Mouse (Mus musculus): Measurements from ENCODE around the gene Shisa9. TPM values are rescaled to one million over a fixed set of nuclear protein-coding genes. Genes with fewer than 3 reads are reported as not detected.
A peak's percentile ranks its signal among the peaks of the same experiment; 100 is the strongest.

Shisa9 gene
- total RNA-seq, 2 experiments from 2014 or later: 37.3 to 47.8 TPM

GRCm38 (mm10) chr16:12040935-12041334 lies 57.0 kb downstream of the Shisa9 start:
- DNase-seq (ENCODE audit: low spot score in 2 of 2): peak; percentile 22 to 48

GRCm38 (mm10) chr16:12052051-12052450 lies 68.1 kb downstream of the Shisa9 start:
- no peak for DNase-seq (ENCODE audit: low spot score in 2 of 2)

DNA sequence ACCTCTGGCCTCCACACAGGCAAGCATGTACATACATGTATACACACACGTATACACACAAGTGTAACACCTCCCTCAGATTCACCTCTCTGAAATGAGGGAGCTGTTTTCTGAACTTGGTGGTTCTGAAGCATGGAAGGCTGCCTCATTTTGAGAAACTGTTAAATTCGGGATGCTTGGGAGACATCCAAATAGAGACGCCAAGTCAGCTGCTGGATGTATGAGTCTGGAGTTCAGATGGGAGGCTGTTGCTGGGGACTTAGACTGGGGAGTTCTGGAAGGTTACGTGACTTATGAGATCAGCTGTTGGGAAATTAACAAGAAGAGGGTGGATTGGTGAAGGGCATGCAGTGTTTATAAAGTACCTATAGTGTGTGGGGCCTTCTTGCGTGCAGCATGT lies 88.7 kb downstream of the Shisa9 start:
- no peak for DNase-seq (ENCODE audit: low spot score in 2 of 2)

GRCm38 (mm10) chr16:12076270-12076669 lies 92.4 kb downstream of the Shisa9 start:
- no peak for DNase-seq (ENCODE audit: low spot score in 2 of 2)

- DNase-seq (ENCODE audit: low spot score in 2 of 2): no peak
Measured at GRCm38 (mm10) chr16:12076700-12077099, 92.8 kb downstream of the Shisa9 start.

DNA sequence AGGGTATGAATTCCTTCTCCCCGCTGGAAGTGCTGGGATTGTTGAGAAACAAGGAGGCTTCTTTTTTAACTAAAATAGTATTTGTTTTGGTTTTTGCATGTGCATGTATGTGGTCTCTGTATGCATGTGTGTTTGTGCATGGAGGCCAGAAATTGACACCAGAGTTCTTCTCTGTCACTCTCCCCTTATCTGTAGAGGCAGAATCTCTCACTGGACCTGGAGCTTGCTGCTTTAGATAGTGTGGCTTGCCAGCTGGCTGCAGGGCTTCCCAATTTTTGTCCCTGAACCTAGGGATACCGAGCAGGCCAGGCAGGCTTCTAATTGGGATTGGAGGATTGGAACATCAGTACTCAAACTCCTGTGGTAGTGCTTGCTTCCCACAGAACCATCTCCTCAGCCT lies 99.2 kb downstream of the Shisa9 start:
- DNase-seq (ENCODE audit: low spot score in 2 of 2): no peak

- DNase-seq (ENCODE audit: low spot score in 2 of 2): peak in 1 of 2 experiments; percentile 50
Measured at GRCm38 (mm10) chr16:12090604-12091235, 106.8 kb downstream of the Shisa9 start.

DNA sequence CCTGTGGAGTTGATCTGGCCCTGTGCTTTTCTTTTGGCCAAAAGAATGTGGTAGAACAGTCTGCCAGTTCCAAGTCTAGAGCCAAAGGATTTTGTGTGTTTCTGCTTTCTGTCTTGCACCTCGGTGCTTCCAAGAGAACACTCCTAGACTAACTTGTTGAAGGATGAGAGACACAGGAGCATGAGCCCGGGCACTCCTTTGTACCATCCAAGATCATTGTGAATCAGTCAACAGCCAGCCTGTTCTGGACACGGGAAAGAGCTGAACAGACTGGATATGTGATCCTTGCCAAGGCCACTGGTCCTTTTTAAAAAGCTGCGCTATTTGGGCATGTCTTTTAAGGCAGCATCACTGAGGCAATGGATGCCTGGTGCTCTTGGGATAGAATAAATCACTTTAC lies 109.3 kb downstream of the Shisa9 start:
- no peak for DNase-seq (ENCODE audit: low spot score in 2 of 2)

GRCm38 (mm10) chr16:12094784-12095315 lies 110.9 kb downstream of the Shisa9 start:
- peak in 1 of 2 experiments; percentile 65 for DNase-seq (ENCODE audit: low spot score in 2 of 2)

DNA sequence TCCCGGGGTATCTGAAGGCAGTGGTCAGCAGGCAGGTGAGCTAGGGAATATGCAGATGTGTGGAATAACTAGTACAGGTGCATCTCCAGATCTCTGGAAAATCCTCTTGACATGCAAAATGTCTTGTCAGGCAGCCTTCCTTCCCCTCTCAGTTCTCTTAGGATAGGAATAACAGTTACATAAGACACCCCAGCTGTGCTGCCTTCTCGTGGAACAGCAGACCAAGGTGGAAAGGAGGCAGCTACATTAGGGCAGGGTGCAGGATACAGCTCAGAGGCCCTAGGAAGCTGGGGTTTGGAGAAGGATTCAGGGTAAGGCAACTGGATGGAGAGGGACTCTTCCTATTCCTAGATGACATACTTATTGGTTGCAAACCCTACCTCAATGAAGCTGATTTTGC lies 111.5 kb downstream of the Shisa9 start:
- no peak for DNase-seq (ENCODE audit: low spot score in 2 of 2)

DNA sequence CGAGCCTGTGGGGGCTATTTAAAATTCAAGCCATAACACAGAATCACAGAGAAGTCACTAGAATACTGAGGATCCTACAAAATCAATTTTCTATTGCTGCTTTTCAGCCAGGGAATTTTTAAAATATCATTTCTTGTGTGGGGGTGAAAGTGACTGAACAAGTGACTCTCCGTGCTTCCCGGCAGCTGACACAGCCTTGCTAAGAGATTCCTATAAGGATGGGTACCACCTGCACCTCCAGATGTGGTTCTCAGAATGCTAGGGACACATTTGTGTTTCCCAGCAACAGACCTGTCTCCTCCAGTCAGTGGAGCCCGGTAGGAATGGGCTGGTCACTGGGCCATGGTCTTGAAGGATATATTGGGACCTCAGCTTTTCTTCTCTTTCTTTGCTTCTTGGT lies 124.5 kb downstream of the Shisa9 start:
- no peak for DNase-seq (ENCODE audit: low spot score in 2 of 2)

- DNase-seq (ENCODE audit: low spot score in 2 of 2): no peak
Measured at GRCm38 (mm10) chr16:12110851-12111437, 127.0 kb downstream of the Shisa9 start.

GRCm38 (mm10) chr16:12114396-12114795 lies 130.5 kb downstream of the Shisa9 start:
- no peak for DNase-seq (ENCODE audit: low spot score in 2 of 2)

GRCm38 (mm10) chr16:12115040-12115856 lies 131.3 kb downstream of the Shisa9 start:
- peak; percentile 45 to 49 for DNase-seq (ENCODE audit: low spot score in 2 of 2)

GRCm38 (mm10) chr16:12116926-12117325 lies 133.0 kb downstream of the Shisa9 start:
- DNase-seq (ENCODE audit: low spot score in 2 of 2): no peak

DNA sequence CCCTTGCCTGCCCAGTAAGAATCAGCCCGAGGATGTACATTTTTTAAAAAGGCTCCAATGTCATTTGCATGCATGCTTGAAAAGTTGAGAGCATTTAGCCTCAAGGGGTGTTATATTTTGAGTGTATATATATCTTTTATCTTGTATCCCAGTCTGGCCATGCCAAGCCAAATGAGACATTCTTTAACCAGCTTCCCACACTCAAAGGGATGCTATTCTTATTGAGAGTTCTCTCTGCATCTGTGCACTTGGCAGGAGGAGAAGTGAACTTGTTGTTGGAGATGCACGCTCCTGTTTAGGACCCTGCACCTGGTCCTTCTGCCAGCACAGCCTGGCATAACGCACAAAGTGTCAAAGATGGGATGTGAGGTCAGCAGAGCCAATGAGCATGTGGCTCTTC lies 135.6 kb downstream of the Shisa9 start:
- no peak for DNase-seq (ENCODE audit: low spot score in 2 of 2)

DNA sequence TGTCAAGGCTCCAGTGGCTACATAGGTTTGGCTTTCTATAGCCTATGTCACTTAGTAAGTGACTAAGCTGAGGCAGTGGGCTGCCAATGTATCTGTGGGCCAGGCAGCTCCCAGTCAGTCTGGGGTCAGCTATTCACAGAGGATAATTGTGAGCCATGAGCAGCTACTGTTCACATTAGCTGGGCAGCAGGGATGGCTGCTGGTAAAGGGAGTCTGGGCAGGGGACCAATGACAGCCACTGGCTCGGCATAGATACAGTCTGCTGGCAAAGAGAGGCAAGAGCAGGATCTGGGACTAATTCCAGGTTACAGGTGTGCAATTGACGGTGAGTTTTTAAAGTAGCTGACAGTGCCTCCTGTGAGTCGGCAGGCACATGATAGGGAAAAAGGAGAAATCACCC lies 145.9 kb downstream of the Shisa9 start:
- DNase-seq (ENCODE audit: low spot score in 2 of 2): no peak

GRCm38 (mm10) chr16:12146666-12147065 lies 162.8 kb downstream of the Shisa9 start:
- no peak for DNase-seq (ENCODE audit: low spot score in 2 of 2)

DNA sequence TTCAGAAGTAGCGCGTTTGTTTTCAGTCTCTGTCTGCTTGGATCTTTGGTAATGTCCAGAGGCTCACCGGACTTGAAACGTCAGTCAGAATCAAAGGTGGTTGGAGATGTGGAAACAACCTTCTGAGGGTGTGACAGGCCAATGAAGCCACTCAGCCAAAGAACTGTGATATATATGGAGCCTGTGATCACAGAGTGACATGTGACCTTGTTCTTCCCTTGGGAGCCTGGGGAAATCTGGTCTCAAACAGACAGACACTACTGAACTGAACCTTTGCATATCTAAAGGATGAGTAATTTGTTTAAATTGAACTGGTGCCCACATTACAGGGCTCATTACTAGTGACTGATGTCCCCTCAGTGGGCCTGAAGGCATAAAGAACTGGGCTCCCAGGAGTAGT lies 168.1 kb downstream of the Shisa9 start:
- no peak for DNase-seq (ENCODE audit: low spot score in 2 of 2)

GRCm38 (mm10) chr16:12154476-12154875 lies 170.6 kb downstream of the Shisa9 start:
- peak; percentile 37 to 74 for DNase-seq (ENCODE audit: low spot score in 2 of 2)

DNA sequence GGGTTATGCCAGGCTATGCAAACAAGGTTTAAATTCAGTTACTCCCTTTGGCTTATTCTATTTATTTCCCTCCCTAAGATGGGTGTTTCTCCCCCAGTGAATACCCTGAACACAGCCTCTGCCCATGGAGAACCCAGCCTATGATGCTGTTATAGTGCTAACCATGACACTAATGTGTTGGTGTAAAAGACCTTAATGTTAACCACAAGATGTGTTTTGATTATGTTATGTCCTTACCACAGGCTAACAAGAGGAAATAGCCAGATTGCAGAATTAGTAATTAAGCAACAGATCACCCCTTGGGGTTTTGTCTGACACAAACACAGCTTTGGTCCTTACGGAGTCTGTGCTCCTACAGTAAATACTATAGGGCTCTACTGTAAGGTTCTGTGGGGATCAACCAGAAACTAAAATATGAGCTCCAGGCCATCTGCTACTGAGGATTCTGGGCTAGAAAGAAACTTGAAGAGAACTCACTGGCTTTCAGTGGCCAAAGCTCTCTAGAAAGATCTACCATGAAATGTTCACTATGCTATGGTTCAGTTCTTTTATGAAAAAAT lies 189.6 kb downstream of the Shisa9 start:
- no peak for DNase-seq (ENCODE audit: low spot score in 2 of 2)

- DNase-seq (ENCODE audit: low spot score in 2 of 2): no peak
Measured at GRCm38 (mm10) chr16:12178031-12178430, 194.1 kb downstream of the Shisa9 start.

Measured in layer of hippocampus, postnatal 14 days (tissue).